Mouse (Mus musculus) liver, adult 2 months (tissue): Measurements from ENCODE around the gene Mrpl34.

Experiments used
- CTCF ChIP-seq: fragments of 200-500 bp; IDR thresholded peaks from 2 replicates; pipeline ENCODE4 v1.5.1; 2011; ENCODE audit warnings: low read depth, low read length, control low read depth
- POLR2A ChIP-seq: fragments of 200-500 bp; IDR thresholded peaks from 2 replicates; pipeline ENCODE4 v1.6.1; 2011; ENCODE audit warnings: low read length, control low read depth; ENCODE audit not compliant: insufficient read depth; ENCODE audit errors: extremely low read depth

- TF ChIP-seq POLR2A (0 out of 2 replicates have a peak, but pooled peaks have one; percentile 16), CTCF (no peak)
Observed at GRCm38 (mm10) chr8:71487691-71488445, 23.1 kb downstream of the Mrpl34 start, which contains the start of gene Gtpbp3.
